ENCODE assay signal across 10 mouse cellular contexts in genomic region chr19:46398401-46398800, GRCm38 (mm10). TPM values are rescaled to one million over a fixed set of nuclear protein-coding genes. Genes with fewer than 3 reads are reported as not detected.
DNase-seq lines count a peak whose midpoint lies in the region; ATAC-seq lines count a peak whose summit lies in the region.
"Had no signal": no experiment of that assay in that cellular context is flagged by ENCODE, and none has a peak within 500 bp of the region (broad histone marks: within the 10 kb centered on the region; RNA-seq: fewer than 3 reads in every experiment).

No protein-coding gene starts in this region.

- WGBS in heart, embryonic 13.5 days = 40% methylated on average over 3 of the region's 3 CpGs
- 30% methylated on average over 3 of the region's 3 CpGs for WGBS in hindbrain, embryonic 13.5 days
- WGBS in midbrain, embryonic 11.5 days = 32% methylated on average over 3 of the region's 3 CpGs

- H3K4me3 ChIP-seq in heart, embryonic 13.5 days = peak overlapping the region; percentile 95
- H3K4me3 ChIP-seq in brown adipose tissue, adult 24 weeks (ENCODE audit: insufficient read depth, low read depth, low read length) = peak overlapping the region; percentile 89; the same call in 1 of the 2 replicates
- peak overlapping the region; percentile 83 for H3K4me3 ChIP-seq in hindbrain, embryonic 13.5 days
- peak overlapping the region; percentile 70 for H3K4me3 ChIP-seq in midbrain, embryonic 11.5 days (ENCODE audit: low read depth, low read length)

- peak overlapping the region; percentile 95 for H3K9ac ChIP-seq in heart, embryonic 13.5 days
- H3K9ac ChIP-seq in hindbrain, embryonic 13.5 days = peak overlapping the region; percentile 89
- H3K9ac ChIP-seq in midbrain, embryonic 11.5 days (ENCODE audit: low read length) = no peak overlapping the region; the same call in 1 of the 2 replicates

- H3K27ac ChIP-seq in heart, embryonic 13.5 days (replicated peaks) = no peak overlapping the region
- H3K27ac ChIP-seq in brown adipose tissue, adult 24 weeks (replicated peaks; ENCODE audit: low read depth, low read length) = no peak overlapping the region
- no peak overlapping the region for H3K27ac ChIP-seq in hindbrain, embryonic 13.5 days
- H3K27ac ChIP-seq in midbrain, embryonic 11.5 days (ENCODE audit: low read depth, low read length) = no peak overlapping the region

- H3K36me3 ChIP-seq in heart, embryonic 13.5 days = peaks cover 24% of the 10 kb centered on the region
- H3K36me3 ChIP-seq in hindbrain, embryonic 13.5 days = peaks cover 16% of the 10 kb centered on the region
- peaks cover 11% of the 10 kb centered on the region; the same call in 1 of the 2 replicates for H3K36me3 ChIP-seq in midbrain, embryonic 11.5 days (ENCODE audit: control insufficient read depth, insufficient read depth, low read length)

- no peaks in the 10 kb centered on the region for H3K9me3 ChIP-seq in heart, embryonic 13.5 days
- no peaks in the 10 kb centered on the region for H3K9me3 ChIP-seq in hindbrain, embryonic 13.5 days
- no peaks in the 10 kb centered on the region for H3K9me3 ChIP-seq in midbrain, embryonic 11.5 days (ENCODE audit: control insufficient read depth, low read length)

- peak overlapping the region; percentile 97 for H3K4me2 ChIP-seq in heart, embryonic 13.5 days
- peak overlapping the region; percentile 88 for H3K4me2 ChIP-seq in hindbrain, embryonic 13.5 days
- H3K4me2 ChIP-seq in midbrain, embryonic 11.5 days = peak overlapping the region; percentile 89

- ATAC-seq in heart, embryonic 13.5 days (ENCODE audit: extremely low read depth, insufficient number of reproducible peaks, low FRiP score, low TSS enrichment) = no peak
- no peak for ATAC-seq in hindbrain, embryonic 13.5 days (ENCODE audit: low FRiP score)
- no peak for ATAC-seq in midbrain, embryonic 11.5 days (ENCODE audit: low FRiP score)

- peaks cover 53% of the 10 kb centered on the region for H3K4me1 ChIP-seq in heart, embryonic 13.5 days
- peaks cover 10% of the 10 kb centered on the region; the same call in 1 of the 2 replicates for H3K4me1 ChIP-seq in brown adipose tissue, adult 24 weeks (ENCODE audit: control insufficient read depth, insufficient read depth, insufficient read length, low read length)
- H3K4me1 ChIP-seq in hindbrain, embryonic 13.5 days (replicated peaks) = peaks cover 45% of the 10 kb centered on the region
- H3K4me1 ChIP-seq in midbrain, embryonic 11.5 days (ENCODE audit: control insufficient read depth, insufficient read depth, low read length) = peaks cover 28% of the 10 kb centered on the region

- no peaks in the 10 kb centered on the region for H3K27me3 ChIP-seq in heart, embryonic 13.5 days (replicated peaks)
- no peaks in the 10 kb centered on the region for H3K27me3 ChIP-seq in hindbrain, embryonic 13.5 days
- no peaks in the 10 kb centered on the region for H3K27me3 ChIP-seq in midbrain, embryonic 11.5 days (ENCODE audit: control insufficient read depth, insufficient read depth, low read length)

- no peak for DNase-seq in heart, adult 18-20 months
- no peak for DNase-seq in midbrain, embryonic 11.5 days (ENCODE audit: low spot score, missing footprints)
- no peak for DNase-seq in urinary bladder, adult 18-20 months (ENCODE audit: low spot score in 2 of 2)
- no peak for DNase-seq in MN1 (ENCODE audit: low spot score)
- DNase-seq in yolk sac, embryonic 10.5 days (ENCODE audit: low spot score) = no peak
- DNase-seq: gastrocnemius, postnatal 36 days had no signal

RNA-seq across cellular contexts. Expression of gene Sufu, which starts 1.7 kb away (rescaled TPM):
- 18.4 and 19.3 TPM in 2 replicates for polyA plus RNA-seq in heart, embryonic 13.5 days (2015; fragmentation: Nextera tagmentation; extraction: Ambion mirVana)
- 10 to 100 TPM; 10.1 to 11.6 TPM for total RNA-seq in heart, adult 18-20 months (2021)
- polyA plus RNA-seq in brown adipose tissue, adult 24 weeks (2012; ENCODE audit: insufficient read depth, insufficient read length, missing spikeins) = 6.8 and 6.9 TPM in 2 replicates
- 25.0 and 26.3 TPM in 2 replicates for polyA plus RNA-seq in hindbrain, embryonic 13.5 days (2015; fragmentation: Nextera tagmentation; extraction: Ambion mirVana)
- 33.7 and 38.7 TPM in 2 replicates for polyA plus RNA-seq in midbrain, embryonic 11.5 days (2014; fragmentation: Nextera tagmentation; extraction: Ambion mirVana)

RNA-seq across cellular contexts. Expression of gene Actr1a, which starts 2.9 kb away (rescaled TPM):
- polyA plus RNA-seq in heart, embryonic 13.5 days (2015; fragmentation: Nextera tagmentation; extraction: Ambion mirVana) = 108 and 111 TPM in 2 replicates
- 10 to 100 TPM; 86.6 to 89.7 TPM for total RNA-seq in heart, adult 18-20 months (2021)
- 63.5 and 78.7 TPM in 2 replicates for polyA plus RNA-seq in brown adipose tissue, adult 24 weeks (2012; ENCODE audit: insufficient read depth, insufficient read length, missing spikeins)
- polyA plus RNA-seq in hindbrain, embryonic 13.5 days (2015; fragmentation: Nextera tagmentation; extraction: Ambion mirVana) = 310 and 317 TPM in 2 replicates
- 228 and 233 TPM in 2 replicates for polyA plus RNA-seq in midbrain, embryonic 11.5 days (2014; fragmentation: Nextera tagmentation; extraction: Ambion mirVana)

RNA-seq across cellular contexts. Expression of gene 2310034G01Rik, which starts 48.3 kb away (rescaled TPM):
- 0.76 and 1.4 TPM in 2 replicates for polyA plus RNA-seq in heart, embryonic 13.5 days (2015; fragmentation: Nextera tagmentation; extraction: Ambion mirVana)
- total RNA-seq in heart, adult 18-20 months (2021) = under 1 TPM; 0.69 TPM
- not detected in 2 replicates for polyA plus RNA-seq in brown adipose tissue, adult 24 weeks (2012; ENCODE audit: insufficient read depth, insufficient read length, missing spikeins)
- polyA plus RNA-seq in hindbrain, embryonic 13.5 days (2015; fragmentation: Nextera tagmentation; extraction: Ambion mirVana) = 2.4 and 2.7 TPM in 2 replicates
- polyA plus RNA-seq in midbrain, embryonic 11.5 days (2014; fragmentation: Nextera tagmentation; extraction: Ambion mirVana) = 1.2 and 1.6 TPM in 2 replicates
- total RNA-seq: neutrophil, adult 5-6 weeks had no signal

RNA-seq across cellular contexts. Expression of gene Mfsd13a, which starts 57.5 kb away (rescaled TPM):
- 4.5 and 5.2 TPM in 2 replicates for polyA plus RNA-seq in heart, embryonic 13.5 days (2015; fragmentation: Nextera tagmentation; extraction: Ambion mirVana)
- total RNA-seq in heart, adult 18-20 months (2021) = 1 to 10 TPM; 3.7 to 4.0 TPM
- 1.0 and 2.6 TPM in 2 replicates for polyA plus RNA-seq in brown adipose tissue, adult 24 weeks (2012; ENCODE audit: insufficient read depth, insufficient read length, missing spikeins)
- polyA plus RNA-seq in hindbrain, embryonic 13.5 days (2015; fragmentation: Nextera tagmentation; extraction: Ambion mirVana) = 8.2 and 11.2 TPM in 2 replicates
- 4.3 and 5.5 TPM in 2 replicates for polyA plus RNA-seq in midbrain, embryonic 11.5 days (2014; fragmentation: Nextera tagmentation; extraction: Ambion mirVana)
- total RNA-seq: neutrophil, adult 5-6 weeks had no signal

RNA-seq across cellular contexts. Expression of gene Cuedc2, which starts 59.9 kb away (rescaled TPM):
- 114 and 131 TPM in 2 replicates for polyA plus RNA-seq in heart, embryonic 13.5 days (2015; fragmentation: Nextera tagmentation; extraction: Ambion mirVana)
- total RNA-seq in heart, adult 18-20 months (2021) = 10 to 100 TPM; 91.4 to 92.1 TPM
- polyA plus RNA-seq in brown adipose tissue, adult 24 weeks (2012; ENCODE audit: insufficient read depth, insufficient read length, missing spikeins) = 61.9 and 67.2 TPM in 2 replicates
- 317 and 326 TPM in 2 replicates for polyA plus RNA-seq in hindbrain, embryonic 13.5 days (2015; fragmentation: Nextera tagmentation; extraction: Ambion mirVana)
- polyA plus RNA-seq in midbrain, embryonic 11.5 days (2014; fragmentation: Nextera tagmentation; extraction: Ambion mirVana) = 215 and 221 TPM in 2 replicates
